Mouse (Mus musculus) cerebellum, postnatal 10 days (tissue): ENCODE measurements around the gene Klrc2.
"Not testable (repeated sequence)": the region's sequence is repeated elsewhere in the genome, so short reads cannot be mapped to it uniquely, and the experiment has no call there.

Experiments used
- DNase-seq, 2 experiments: peaks; one replicate each; pipeline ENCODE4 v3.0.0; 2021; ENCODE audit warnings: mixed read lengths in 2 of 2

Gene Klrc2

DNA sequence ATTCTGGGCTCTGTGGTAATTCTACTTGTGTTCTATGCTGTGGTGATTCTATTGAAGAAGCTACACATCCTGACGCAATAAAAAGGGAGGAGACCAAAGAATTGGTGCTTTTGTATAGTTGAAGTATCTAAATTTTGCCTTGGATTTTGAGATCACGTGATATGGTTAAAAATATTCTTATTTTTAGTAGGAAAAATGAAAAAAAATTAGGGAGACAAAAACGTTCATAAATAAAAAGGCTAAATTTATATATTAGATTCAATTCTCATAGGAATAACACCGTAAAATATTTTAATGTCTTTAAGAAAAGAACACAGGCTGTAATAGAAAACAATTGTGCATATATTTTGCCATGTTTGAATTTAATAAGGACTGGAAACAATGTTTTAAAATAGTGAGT is at the start of gene Klrc2:
Klrc2 (minus strand) TSS at position 101 of the 400 bp plus-strand sequence.
- not testable (repeated sequence) for DNase-seq

DNA sequence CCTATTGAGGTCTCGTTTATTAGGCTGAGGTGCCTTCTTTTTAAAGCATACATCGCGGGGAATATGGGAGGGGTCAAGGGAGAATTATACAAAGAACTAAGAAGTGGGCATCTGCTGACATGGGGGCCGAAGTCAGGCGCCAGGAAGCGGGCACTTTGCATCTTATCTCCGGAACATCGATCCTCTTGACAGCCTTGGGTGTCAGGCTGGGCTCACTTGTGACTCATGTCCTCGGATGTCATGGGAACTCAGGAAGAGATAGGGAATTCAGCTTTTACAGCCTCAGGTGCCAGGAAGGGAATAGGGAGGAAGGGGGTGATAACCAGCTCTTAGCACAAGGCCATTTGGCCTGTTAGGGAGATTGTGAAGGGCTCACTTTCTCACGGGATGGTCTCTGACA is 30.9 kb upstream of the Klrc2 start:
- DNase-seq = not testable (repeated sequence)

DNA sequence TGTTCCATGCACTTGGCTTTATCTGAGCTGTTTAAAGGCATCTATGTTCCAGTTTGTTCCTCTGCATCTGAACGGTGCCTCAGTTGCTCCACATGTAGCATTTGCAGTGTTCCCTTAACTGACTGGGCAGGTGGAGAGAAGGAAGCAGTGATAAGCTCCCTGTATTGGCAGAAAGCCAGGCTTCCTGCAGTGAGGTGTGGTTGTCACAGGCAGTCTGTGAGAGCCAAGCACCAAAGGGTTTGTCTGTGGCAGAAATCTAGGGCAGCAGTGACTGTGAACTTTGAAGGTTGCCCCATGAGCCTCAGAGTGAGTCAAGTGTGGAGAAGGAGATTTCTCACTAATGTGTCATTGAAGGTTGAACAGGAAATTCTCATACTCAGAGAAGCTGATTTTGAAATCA is 19.9 kb upstream of the Klrc2 start:
- DNase-seq = peak; percentile 26 to 34

DNA sequence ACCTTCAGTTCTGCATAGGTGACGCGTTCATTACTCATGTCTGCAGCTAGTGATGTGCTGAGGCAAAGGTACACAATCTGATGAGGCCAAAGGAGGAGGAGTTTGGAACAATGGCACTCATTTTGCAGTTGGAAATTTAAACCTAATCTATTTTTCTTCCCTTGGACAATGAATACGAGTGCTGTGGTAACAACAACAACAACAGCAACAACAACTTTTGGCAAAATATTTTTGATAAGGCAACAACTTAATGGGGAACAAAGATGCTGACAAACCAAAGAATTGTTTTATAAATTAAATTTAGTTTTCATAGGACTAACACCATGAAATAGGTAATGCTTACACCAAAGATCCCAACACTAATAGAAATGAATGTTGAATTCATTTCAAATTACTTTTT is 18.4 kb upstream of the Klrc2 start, which contains the start of gene Klrc1:
Klrc1 (minus strand) TSS at position 101 of the 400 bp plus-strand sequence.
- no peak for DNase-seq

DNA sequence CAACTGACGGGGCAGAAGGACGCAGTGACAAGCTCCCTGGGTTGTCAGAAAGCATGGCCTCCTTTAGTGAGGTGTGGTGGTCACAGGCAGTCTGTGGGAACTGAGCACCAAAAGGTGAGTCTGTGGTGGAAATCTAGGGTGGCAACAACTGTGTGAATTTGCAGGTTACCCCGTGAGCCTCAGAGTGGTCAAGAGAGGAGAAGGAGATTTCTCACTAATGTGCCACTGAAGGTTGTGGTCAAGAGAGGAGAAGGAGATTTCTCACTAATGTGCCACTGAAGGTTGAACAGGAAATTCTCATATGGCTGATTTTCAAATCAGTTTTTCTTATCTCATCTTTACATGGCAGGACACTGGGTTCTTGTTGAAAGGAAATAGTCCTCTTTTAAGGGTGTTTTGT is 812 bp upstream of the Klrc2 start:
- DNase-seq = not testable (repeated sequence)

DNA sequence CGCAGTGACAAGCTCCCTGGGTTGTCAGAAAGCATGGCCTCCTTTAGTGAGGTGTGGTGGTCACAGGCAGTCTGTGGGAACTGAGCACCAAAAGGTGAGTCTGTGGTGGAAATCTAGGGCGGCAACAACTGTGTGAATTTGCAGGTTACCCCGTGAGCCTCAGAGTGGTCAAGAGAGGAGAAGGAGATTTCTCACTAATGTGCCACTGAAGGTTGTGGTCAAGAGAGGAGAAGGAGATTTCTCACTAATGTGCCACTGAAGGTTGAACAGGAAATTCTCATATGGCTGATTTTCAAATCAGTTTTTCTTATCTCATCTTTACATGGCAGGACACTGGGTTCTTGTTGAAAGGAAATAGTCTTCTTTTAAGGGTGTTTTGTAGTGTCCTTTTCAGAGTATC is 16.4 kb downstream of the Klrc2 start:
- not testable (repeated sequence) for DNase-seq

DNA sequence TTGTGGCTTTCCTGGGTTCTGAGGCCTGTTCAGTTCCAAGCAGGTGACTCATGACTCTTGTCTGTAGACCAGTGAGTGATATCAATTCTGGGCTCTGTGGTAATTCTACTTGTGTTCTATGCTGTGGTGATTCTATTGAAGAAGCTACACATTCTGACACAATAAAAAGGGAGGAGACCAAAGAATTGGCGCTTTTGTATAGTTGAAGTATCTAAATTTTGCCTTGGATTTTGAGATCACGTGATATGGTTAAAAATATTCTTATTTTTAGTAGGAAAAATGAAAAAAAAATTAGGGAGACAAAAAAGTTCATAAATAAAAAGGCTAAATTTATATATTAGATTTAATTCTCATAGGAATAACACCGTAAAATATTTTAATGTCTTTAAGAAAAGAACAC is 17.3 kb downstream of the Klrc2 start, which contains the start of gene Klrc3:
Klrc3 (minus strand) TSS at position 101 of the 400 bp plus-strand sequence.
- not testable (repeated sequence) for DNase-seq

DNA sequence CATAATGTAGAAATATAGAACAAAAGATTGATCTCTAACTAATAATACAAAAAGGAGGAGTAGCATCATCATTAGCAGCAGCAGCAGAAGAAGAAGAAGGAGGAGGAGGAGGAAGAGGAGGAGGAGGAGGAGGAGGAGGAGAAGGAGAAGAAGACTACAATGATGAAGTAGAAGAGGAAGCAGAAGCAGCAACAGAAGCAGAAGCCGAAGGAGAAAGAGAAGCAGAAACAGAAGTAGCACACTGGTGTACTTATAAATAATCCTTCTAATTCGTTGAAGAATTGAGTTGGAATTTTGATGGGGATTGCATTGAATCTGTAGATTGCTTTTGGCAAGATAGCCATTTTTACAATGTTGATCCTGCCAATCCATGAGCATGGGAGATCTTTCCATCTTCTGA is 29.4 kb downstream of the Klrc2 start:
- not testable (repeated sequence) for DNase-seq

DNA sequence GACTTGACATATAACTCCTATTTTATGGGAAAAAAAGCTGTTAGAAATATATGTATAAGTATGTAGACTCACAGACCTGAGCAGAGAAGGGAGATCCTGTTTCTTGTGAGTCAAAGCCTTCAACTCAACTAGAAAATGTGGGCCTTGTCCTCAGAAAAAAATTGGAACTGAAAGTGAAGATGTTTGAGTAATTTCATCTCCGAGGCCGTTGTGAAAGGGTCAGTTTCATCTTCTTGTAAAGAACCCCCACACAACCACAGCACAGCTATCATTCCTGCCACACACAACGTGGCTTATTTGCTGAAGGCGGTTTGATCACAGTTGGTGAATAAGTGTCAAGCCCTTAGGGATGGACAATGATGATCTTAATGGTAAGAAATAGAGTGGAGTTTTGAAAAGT is 36.8 kb downstream of the Klrc2 start, which contains the start of gene Klrk1:
Klrk1 (minus strand) TSS at position 130 of the 400 bp plus-strand sequence.
- DNase-seq = no peak

DNA sequence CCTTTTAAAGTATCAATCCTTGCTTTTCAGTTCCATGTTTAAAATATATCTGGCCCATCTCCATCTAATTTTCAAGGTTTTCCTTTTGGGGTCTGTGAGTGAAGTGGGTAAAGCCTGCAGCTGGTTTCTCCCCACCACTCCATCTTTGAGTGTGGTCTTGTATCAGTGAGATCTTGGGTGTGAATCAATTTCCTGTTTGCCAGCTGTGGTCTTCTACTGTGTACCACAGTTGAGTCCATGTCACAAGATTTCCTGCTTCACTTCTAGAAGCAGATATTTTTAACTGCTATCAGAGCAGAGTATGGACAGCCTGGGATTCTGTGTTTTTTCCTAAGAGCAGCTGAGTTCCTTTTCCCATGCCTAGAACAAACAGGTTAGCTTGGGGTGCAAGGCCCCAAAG is 52.1 kb downstream of the Klrc2 start:
- DNase-seq = no peak
